Mouse (Mus musculus): Measurements from ENCODE around the gene Cyp27b1. TPM values are rescaled to one million over a fixed set of nuclear protein-coding genes. Genes with fewer than 3 reads are reported as not detected.
"Not testable (repeated sequence)": the region's sequence is repeated elsewhere in the genome, so short reads cannot be mapped to it uniquely, and the experiment has no call there.

Gene Cyp27b1
- polyA plus RNA-seq, 1 experiment: 0.29 TPM

DNA sequence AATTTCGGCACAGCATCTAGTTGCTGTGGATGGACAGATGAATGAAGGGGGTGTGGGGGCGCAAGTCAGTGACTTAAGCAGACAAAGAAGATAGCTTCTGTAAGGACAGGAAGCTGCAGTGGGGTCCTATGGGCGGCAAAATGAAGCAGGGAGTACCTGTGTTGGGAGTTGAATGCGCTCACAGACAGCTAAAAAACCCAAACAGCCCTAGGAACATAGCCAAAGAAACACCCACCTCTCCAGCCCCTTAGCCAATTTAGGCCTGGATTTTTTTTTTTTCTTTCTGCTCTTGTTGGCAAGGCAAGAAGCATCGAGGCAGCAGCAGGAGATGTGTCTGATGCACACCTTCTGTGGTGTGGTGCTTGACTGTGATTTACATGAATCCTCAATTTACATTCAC is 13.0 kb downstream of the Cyp27b1 start:
- TF ChIP-seq POLR2A (IDR thresholded peaks at IDR 0.05; ENCODE audit: borderline replicate concordance, insufficient read depth, low read length) (no peak), CTCF (IDR thresholded peaks at IDR 0.05; ENCODE audit: borderline replicate concordance, insufficient read depth, low read depth, low read length) (no peak)
- no peak for DNase-seq
- Histone ChIP-seq H3K4me3 (replicated peaks; ENCODE audit: insufficient read depth, low read depth, low read length) (no peak overlapping the region), H3K27me3 (ENCODE audit: control insufficient read depth, insufficient read depth, low read length) (no peaks in the 10 kb centered on the region), H3K4me1 (ENCODE audit: control insufficient read depth, insufficient read depth, low read length) (0 out of 2 replicates have a peak, but pooled peaks cover 5% of the 10 kb centered on the region), H3K27ac (ENCODE audit: insufficient read depth, low read length) (no peak overlapping the region)
- 48% methylated on average over 5 of the region's 5 CpGs for WGBS

DNA sequence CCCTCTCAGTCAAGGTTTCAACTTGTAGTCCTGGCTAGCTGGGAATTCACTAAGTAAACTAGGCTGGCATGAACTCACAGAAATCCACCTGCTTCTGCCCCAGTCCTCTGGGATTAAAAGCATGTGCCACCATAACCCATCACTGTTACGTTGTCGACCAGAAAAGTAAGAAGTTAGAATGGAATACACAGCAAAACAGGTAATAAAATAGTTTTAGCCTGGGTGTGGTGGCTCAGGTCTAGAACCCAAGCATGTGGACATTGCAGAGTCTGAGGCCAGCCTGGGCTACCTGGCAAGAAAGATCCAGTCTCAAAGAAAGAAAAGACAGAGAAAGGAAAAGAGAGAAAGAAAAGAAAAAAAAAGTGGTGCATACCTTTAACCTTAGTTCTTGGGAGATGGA is 13.5 kb downstream of the Cyp27b1 start:
- TF ChIP-seq POLR2A (IDR thresholded peaks at IDR 0.05; ENCODE audit: borderline replicate concordance, insufficient read depth, low read length): no peak
- TF ChIP-seq CTCF (IDR thresholded peaks at IDR 0.05; ENCODE audit: borderline replicate concordance, insufficient read depth, low read depth, low read length): no peak
- Histone ChIP-seq H3K27ac (ENCODE audit: insufficient read depth, low read length) (no peak overlapping the region), H3K4me1 (ENCODE audit: control insufficient read depth, insufficient read depth, low read length) (0 out of 2 replicates have a peak, but pooled peaks cover 5% of the 10 kb centered on the region), H3K27me3 (ENCODE audit: control insufficient read depth, insufficient read depth, low read length) (no peaks in the 10 kb centered on the region), H3K4me3 (replicated peaks; ENCODE audit: insufficient read depth, low read depth, low read length) (no peak overlapping the region)
- 62% methylated on average over 2 of the region's 2 CpGs for WGBS
- no peak for DNase-seq

DNA sequence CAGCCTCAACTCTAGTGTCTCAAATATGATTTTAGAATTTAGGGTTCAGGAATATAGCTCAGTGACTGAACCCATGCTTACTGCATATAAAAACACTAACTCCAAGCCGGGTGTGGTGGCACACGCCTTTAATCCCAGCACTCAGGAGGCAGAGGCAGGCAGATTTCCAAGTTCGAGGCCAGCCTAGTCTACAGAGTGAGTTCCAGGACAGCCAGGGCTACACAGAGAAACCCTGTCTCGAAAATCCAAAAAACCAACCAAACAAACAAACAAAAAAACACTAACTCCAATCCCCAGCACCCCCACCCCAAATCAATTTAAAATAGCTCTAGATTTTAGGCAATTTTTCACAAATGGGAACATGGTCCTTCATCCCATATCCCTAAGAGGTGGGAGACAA is 14.1 kb downstream of the Cyp27b1 start:
- 71% methylated on average over 4 of the region's 4 CpGs for WGBS
- not testable (repeated sequence) for H3K4me1 ChIP-seq (ENCODE audit: control insufficient read depth, insufficient read depth, low read length); DNase-seq; H3K27me3 ChIP-seq (ENCODE audit: control insufficient read depth, insufficient read depth, low read length); H3K27ac ChIP-seq (ENCODE audit: insufficient read depth, low read length); H3K4me3 ChIP-seq (replicated peaks; ENCODE audit: insufficient read depth, low read depth, low read length)

GRCm38 (mm10) chr10:127062503-127062902 is 14.5 kb downstream of the Cyp27b1 start:
- 55% methylated on average over 5 of the region's 5 CpGs for WGBS
- no peak overlapping the region; the same call in 1 of the 2 replicates for H3K27ac ChIP-seq (ENCODE audit: insufficient read depth, low read length)
- 0 out of 2 replicates have a peak, but pooled peaks cover 5% of the 10 kb centered on the region for H3K4me1 ChIP-seq (ENCODE audit: control insufficient read depth, insufficient read depth, low read length)
- H3K4me3 ChIP-seq (replicated peaks; ENCODE audit: insufficient read depth, low read depth, low read length): no peak overlapping the region
- H3K27me3 ChIP-seq (ENCODE audit: control insufficient read depth, insufficient read depth, low read length): no peaks in the 10 kb centered on the region
- DNase-seq: no peak
- no peak for TF ChIP-seq CTCF (IDR thresholded peaks at IDR 0.05; ENCODE audit: borderline replicate concordance, insufficient read depth, low read depth, low read length)
- no peak for TF ChIP-seq POLR2A (IDR thresholded peaks at IDR 0.05; ENCODE audit: borderline replicate concordance, insufficient read depth, low read length)

- TF ChIP-seq POLR2A (IDR thresholded peaks at IDR 0.05; ENCODE audit: borderline replicate concordance, insufficient read depth, low read length) (peak; percentile 43; the same call in 1 of the 2 replicates), CTCF (IDR thresholded peaks at IDR 0.05; ENCODE audit: borderline replicate concordance, insufficient read depth, low read depth, low read length) (no peak)
- Histone ChIP-seq H3K27me3 (ENCODE audit: control insufficient read depth, insufficient read depth, low read length) (no peaks in the 10 kb centered on the region), H3K4me3 (replicated peaks; ENCODE audit: insufficient read depth, low read depth, low read length) (peak within 1 kb of the TSS; percentile 70), H3K27ac (ENCODE audit: insufficient read depth, low read length) (peak within 1 kb of the TSS; percentile 77), H3K4me1 (ENCODE audit: control insufficient read depth, insufficient read depth, low read length) (0 out of 2 replicates have a peak, but pooled peaks cover 5% of the 10 kb centered on the region)
- under 1% methylated on average over 46 of the region's 46 CpGs for WGBS
- DNase-seq: peak; percentile 98 to 99
Measured at GRCm38 (mm10) chr10:127063239-127063872, 15.3 kb downstream of the Cyp27b1 start, which contains the start of gene Cdk4. Gene Cdk4, plus strand, starts transcription at chr10:127063534.

DNA sequence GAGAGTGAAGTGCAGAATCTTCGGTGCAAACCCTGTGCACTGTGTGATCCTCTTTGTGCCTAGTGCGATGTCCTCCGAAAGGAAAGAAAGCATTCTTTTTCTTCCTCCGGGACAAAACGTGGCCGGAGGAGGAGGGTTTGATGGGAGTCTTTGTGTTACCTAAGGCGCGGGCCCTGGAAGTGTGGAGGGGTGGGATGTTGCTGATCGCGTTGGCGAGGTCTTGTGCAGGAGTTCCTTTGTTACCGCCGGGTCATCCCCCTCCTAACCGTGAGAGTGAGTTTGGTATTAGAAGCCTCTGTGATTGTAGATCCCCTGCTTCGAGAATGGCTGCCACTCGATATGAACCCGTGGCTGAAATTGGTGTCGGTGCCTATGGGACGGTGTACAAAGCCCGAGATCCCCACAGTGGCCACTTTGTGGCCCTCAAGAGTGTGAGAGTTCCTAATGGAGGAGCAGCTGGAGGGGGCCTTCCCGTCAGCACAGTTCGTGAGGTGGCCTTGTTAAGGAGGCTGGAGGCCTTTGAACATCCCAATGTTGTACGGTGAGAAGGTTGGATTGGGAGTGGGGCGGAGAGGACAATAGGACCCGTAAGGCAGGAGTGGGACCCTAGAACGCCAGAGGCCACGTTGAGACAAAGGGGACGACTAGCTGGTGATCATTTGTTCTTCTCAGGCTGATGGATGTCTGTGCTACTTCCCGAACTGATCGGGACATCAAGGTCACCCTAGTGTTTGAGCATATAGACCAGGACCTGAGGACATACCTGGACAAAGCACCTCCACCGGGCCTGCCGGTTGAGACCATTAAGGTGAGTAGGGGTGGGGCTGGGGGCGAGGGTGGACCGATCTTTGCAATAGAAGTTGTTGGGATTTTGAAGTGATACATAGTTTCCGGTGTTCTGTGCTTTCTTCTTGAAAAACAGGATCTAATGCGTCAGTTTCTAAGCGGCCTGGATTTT is 16.1 kb downstream of the Cyp27b1 start:
- 9% methylated on average over 37 of the region's 37 CpGs for WGBS
- Histone ChIP-seq H3K27ac (ENCODE audit: insufficient read depth, low read length) (peak overlapping the region; percentile 77), H3K4me3 (replicated peaks; ENCODE audit: insufficient read depth, low read depth, low read length) (peak overlapping the region; percentile 70), H3K4me1 (ENCODE audit: control insufficient read depth, insufficient read depth, low read length) (peaks cover 5% of the 10 kb centered on the region; the same call in 1 of the 2 replicates), H3K27me3 (ENCODE audit: control insufficient read depth, insufficient read depth, low read length) (no peaks in the 10 kb centered on the region)
- TF ChIP-seq CTCF (IDR thresholded peaks at IDR 0.05; ENCODE audit: borderline replicate concordance, insufficient read depth, low read depth, low read length) (no peak), POLR2A (IDR thresholded peaks at IDR 0.05; ENCODE audit: borderline replicate concordance, insufficient read depth, low read length) (no peak)
- no peak for DNase-seq

DNA sequence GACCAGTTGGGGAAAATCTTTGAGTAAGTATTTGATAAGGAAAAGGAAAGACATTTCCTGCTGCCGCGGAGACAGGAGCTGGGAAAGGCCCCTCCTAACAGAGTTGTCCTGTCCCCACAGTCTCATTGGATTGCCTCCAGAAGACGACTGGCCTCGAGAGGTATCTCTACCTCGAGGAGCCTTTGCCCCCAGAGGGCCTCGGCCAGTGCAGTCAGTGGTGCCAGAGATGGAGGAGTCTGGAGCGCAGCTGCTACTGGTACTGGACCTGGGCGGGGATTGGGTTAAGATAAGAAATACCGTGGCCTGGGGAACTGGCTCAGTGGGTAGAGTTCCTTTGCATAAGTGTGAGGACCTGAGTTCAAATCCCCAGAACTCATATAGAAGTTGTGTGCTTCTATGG is 17.9 kb downstream of the Cyp27b1 start:
- H3K27ac ChIP-seq (ENCODE audit: insufficient read depth, low read length): no peak overlapping the region
- no peak overlapping the region for H3K4me3 ChIP-seq (replicated peaks; ENCODE audit: insufficient read depth, low read depth, low read length)
- TF ChIP-seq POLR2A (IDR thresholded peaks at IDR 0.05; ENCODE audit: borderline replicate concordance, insufficient read depth, low read length) (no peak), CTCF (IDR thresholded peaks at IDR 0.05; ENCODE audit: borderline replicate concordance, insufficient read depth, low read depth, low read length) (no peak)
- H3K4me1 ChIP-seq (ENCODE audit: control insufficient read depth, insufficient read depth, low read length): peaks cover 5% of the 10 kb centered on the region; the same call in 1 of the 2 replicates
- no peak for DNase-seq
- no peaks in the 10 kb centered on the region for H3K27me3 ChIP-seq (ENCODE audit: control insufficient read depth, insufficient read depth, low read length)
- 72% methylated on average over 9 of the region's 9 CpGs for WGBS
